Mouse (Mus musculus) stomach, postnatal 0 days (tissue): ENCODE measurements around the gene Irgc1.

Source experiments
- CTCF ChIP-seq: IDR thresholded peaks from 2 replicates; pipeline ENCODE4 v1.5.1; 2016; ENCODE audit warnings: antibody characterized with exemption, low read depth, mild to moderate bottlenecking, moderate library complexity
- EP300 ChIP-seq: optimal IDR thresholded peaks from 2 replicates; pipeline ENCODE3; 2016; ENCODE audit warnings: antibody characterized with exemption

- no peak for TF ChIP-seq CTCF
- no peak for TF ChIP-seq EP300
Measured at GRCm38 (mm10) chr7:24429413-24430112, 22.5 kb downstream of the Irgc1 start.
